Mouse (Mus musculus): Measurements from ENCODE around the gene Gja4. TPM values are rescaled to one million over a fixed set of nuclear protein-coding genes. Genes with fewer than 3 reads are reported as not detected.

The Gja4 gene
- polyA plus RNA-seq, 1 experiment from 2014 or later, result 7.3 TPM

DNA sequence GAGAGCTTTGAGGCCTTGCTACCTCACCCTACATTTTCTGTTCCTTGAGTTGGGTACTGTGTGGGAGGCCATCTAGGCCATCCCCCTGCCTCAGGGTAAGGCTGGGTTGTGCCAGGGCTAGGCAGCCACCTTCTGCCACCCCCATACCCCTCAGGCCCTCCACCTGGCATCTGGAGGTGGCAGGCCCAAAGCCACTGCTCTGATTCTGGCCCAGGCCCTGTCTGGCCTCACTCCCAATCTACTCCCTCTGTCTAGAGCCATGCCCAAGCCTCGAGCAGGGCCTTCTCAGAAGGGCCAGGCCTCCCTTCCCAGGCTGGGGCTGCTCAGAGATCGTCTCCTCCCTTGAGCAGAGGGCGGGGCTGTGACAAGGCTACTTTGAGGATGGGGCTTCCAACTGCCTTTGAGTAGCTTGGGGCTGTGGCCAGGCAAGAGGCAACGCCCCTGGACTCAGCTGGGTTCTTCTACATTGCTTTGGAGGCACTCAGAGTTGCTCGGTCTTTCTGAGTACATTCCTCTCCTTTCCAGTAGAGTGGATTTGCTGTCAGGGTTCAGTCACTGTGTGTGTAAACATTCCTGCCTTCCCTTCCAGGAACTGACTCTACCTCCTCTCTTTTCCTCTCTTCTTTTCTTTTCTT is 21.1 kb upstream of the Gja4 start:
- H3K4me3 ChIP-seq (ENCODE audit: low read depth, low read length), result no peak overlapping the region
- H3K4me2 ChIP-seq (replicated peaks; ENCODE audit: low read depth), result no peak overlapping the region
- ATAC-seq (ENCODE audit: low FRiP score, low TSS enrichment), result no peak
- H3K27me3 ChIP-seq (ENCODE audit: control insufficient read depth, insufficient read depth, low read length), result peaks cover 8% of the 10 kb centered on the region; the same call in 1 of the 2 replicates
- H3K27ac ChIP-seq (replicated peaks), result no peak overlapping the region
- no peak overlapping the region for H3K9ac ChIP-seq (ENCODE audit: low read length)
- H3K9me3 ChIP-seq (ENCODE audit: control insufficient read depth, low read length), result no peaks in the 10 kb centered on the region
- H3K36me3 ChIP-seq (ENCODE audit: control insufficient read depth, insufficient read depth, low read length), result no peaks in the 10 kb centered on the region
- 23% methylated on average over 5 of the region's 5 CpGs for WGBS
- peaks cover 3% of the 10 kb centered on the region; the same call in 1 of the 2 replicates for H3K4me1 ChIP-seq (replicated peaks; ENCODE audit: control insufficient read depth, insufficient read depth)
- TF ChIP-seq EP300 (optimal IDR thresholded peaks at IDR 0.05) (no peak), CTCF (IDR thresholded peaks at IDR 0.05; ENCODE audit: low read depth) (no peak)
- DNase-seq (ENCODE audit: low spot score), result no peak

DNA sequence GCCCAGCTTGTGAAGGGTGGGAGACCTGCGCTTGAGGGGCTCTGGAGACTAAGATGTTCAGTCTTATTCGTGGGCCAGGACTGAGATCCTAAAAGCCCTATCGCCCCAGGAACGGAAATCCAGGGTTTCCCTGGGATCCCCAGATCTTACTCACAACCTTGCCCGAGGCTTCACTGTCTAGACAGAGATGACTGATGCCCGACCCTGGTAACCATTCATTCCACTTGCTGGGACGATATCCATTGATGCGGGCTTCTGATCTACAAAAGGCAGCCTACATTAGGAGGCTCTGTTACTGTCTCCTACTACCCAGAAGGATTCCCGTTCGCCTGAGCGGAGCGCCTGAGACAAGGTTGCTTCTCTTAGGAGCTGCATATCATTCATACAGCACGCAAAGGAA is 17.3 kb upstream of the Gja4 start:
- H3K27me3 ChIP-seq (ENCODE audit: control insufficient read depth, insufficient read depth, low read length), result peaks cover 11% of the 10 kb centered on the region; the same call in 1 of the 2 replicates
- H3K4me2 ChIP-seq (replicated peaks; ENCODE audit: low read depth), result no peak overlapping the region
- H3K9me3 ChIP-seq (ENCODE audit: control insufficient read depth, low read length), result no peaks in the 10 kb centered on the region
- TF ChIP-seq CTCF (IDR thresholded peaks at IDR 0.05; ENCODE audit: low read depth), result no peak
- TF ChIP-seq EP300 (optimal IDR thresholded peaks at IDR 0.05), result no peak
- H3K4me3 ChIP-seq (ENCODE audit: low read depth, low read length), result no peak overlapping the region
- DNase-seq (ENCODE audit: low spot score) (no peak), ATAC-seq (ENCODE audit: low FRiP score, low TSS enrichment) (no peak)
- peaks cover 3% of the 10 kb centered on the region; the same call in 1 of the 2 replicates for H3K4me1 ChIP-seq (replicated peaks; ENCODE audit: control insufficient read depth, insufficient read depth)
- WGBS, result 27% methylated on average over 13 of the region's 13 CpGs
- H3K36me3 ChIP-seq (ENCODE audit: control insufficient read depth, insufficient read depth, low read length), result no peaks in the 10 kb centered on the region
- H3K27ac ChIP-seq (replicated peaks), result no peak overlapping the region
- no peak overlapping the region for H3K9ac ChIP-seq (ENCODE audit: low read length)

DNA sequence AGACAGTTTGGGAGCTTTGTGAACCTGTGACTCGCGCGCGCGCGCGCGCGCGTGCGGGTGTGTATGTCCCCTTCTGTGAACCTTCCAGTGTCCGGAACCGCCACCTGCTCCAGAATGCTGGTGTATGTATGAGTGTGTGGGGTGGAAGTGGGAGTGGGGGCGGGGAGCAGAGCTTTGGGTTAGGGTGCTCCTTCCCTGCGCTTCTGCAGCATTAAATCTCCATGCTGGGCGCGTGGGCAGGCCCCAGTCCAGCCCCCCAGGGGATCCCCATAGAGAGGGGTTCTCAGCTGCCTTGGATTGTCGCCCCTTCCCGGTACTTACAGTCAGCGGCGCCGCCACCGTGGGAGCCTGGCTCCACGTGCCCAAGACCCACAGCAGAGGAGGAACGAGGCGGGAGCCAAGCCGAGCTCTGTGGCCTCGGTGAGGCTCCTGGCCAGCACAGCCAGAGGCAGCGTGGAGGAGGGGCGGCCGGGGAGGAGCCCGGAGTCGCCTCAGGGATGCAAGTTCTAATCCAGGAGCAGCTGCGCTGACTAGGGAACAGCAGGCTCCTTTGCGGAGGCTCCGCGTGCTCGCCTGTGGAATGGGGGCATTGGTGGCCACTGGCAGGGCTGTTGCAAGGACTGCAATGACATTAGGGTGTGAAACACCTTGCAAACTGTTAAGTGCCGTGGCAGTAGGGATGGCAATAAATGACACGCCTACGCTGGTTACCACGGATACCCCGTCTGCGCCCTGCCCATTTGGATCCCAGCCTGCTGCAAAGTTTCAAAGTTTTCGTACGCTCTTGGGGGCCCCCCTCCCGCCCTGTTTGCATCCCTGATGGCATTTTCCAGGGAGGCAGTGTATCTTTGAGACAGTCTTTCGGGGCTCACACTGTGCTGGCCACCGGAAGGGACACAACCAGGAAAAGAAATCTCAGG is 16.6 kb upstream of the Gja4 start, which contains the start of gene Gjb3:
Gjb3 (minus strand) TSS at position 664 of the 920 bp plus-strand sequence.
- H3K4me3 ChIP-seq (ENCODE audit: low read depth, low read length), result peak within 1 kb of the TSS; percentile 30
- peak within 1 kb of the TSS; percentile 31; the same call in 1 of the 2 replicates for H3K9ac ChIP-seq (ENCODE audit: low read length)
- peaks cover 11% of the 10 kb centered on the region; the same call in 1 of the 2 replicates for H3K27me3 ChIP-seq (ENCODE audit: control insufficient read depth, insufficient read depth, low read length)
- 2% methylated on average over 49 of the region's 49 CpGs for WGBS
- peak within 1 kb of the TSS; percentile 46 for H3K4me2 ChIP-seq (replicated peaks; ENCODE audit: low read depth)
- H3K4me1 ChIP-seq (replicated peaks; ENCODE audit: control insufficient read depth, insufficient read depth), result peaks cover 3% of the 10 kb centered on the region; the same call in 1 of the 2 replicates
- no peaks in the 10 kb centered on the region for H3K9me3 ChIP-seq (ENCODE audit: control insufficient read depth, low read length)
- TF ChIP-seq EP300 (optimal IDR thresholded peaks at IDR 0.05) (no peak), CTCF (IDR thresholded peaks at IDR 0.05; ENCODE audit: low read depth) (no peak)
- ATAC-seq (ENCODE audit: low FRiP score, low TSS enrichment), result peak; percentile 50; the same call in 1 of the 2 replicates
- DNase-seq (ENCODE audit: low spot score), result no peak
- H3K36me3 ChIP-seq (ENCODE audit: control insufficient read depth, insufficient read depth, low read length), result no peaks in the 10 kb centered on the region
- H3K27ac ChIP-seq (replicated peaks), result peak within 1 kb of the TSS; percentile 53

DNA sequence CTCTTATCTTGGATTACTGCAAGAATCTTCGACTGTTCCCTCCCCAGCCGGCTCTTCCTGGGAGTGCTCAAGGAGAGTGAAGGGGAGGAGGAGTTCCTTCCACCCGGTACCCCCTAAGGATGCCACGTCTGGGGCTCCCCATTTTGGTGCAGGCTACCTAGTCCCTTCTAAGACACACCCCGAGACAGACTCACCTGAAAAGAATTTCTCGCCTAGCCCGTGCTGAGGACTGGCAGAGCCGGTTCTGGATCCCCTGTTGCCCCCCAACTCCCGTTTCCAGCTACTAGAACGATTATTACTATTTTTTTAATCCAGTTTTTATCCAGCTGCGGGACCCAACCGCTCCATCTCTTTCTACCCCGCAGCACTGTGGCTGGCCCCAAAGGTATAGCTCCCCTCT is 15.9 kb upstream of the Gja4 start:
- H3K27me3 ChIP-seq (ENCODE audit: control insufficient read depth, insufficient read depth, low read length), result peaks cover 11% of the 10 kb centered on the region; the same call in 1 of the 2 replicates
- TF ChIP-seq CTCF (IDR thresholded peaks at IDR 0.05; ENCODE audit: low read depth) (no peak), EP300 (optimal IDR thresholded peaks at IDR 0.05) (no peak)
- peak overlapping the region; percentile 53; the same call in 1 of the 2 replicates for H3K27ac ChIP-seq (replicated peaks)
- ATAC-seq (ENCODE audit: low FRiP score, low TSS enrichment) (no peak), DNase-seq (ENCODE audit: low spot score) (no peak)
- peak overlapping the region; percentile 46 for H3K4me2 ChIP-seq (replicated peaks; ENCODE audit: low read depth)
- no peaks in the 10 kb centered on the region for H3K36me3 ChIP-seq (ENCODE audit: control insufficient read depth, insufficient read depth, low read length)
- H3K9me3 ChIP-seq (ENCODE audit: control insufficient read depth, low read length), result no peaks in the 10 kb centered on the region
- 3% methylated on average over 13 of the region's 13 CpGs for WGBS
- peak overlapping the region; percentile 31; the same call in 1 of the 2 replicates for H3K9ac ChIP-seq (ENCODE audit: low read length)
- peak overlapping the region; percentile 30 for H3K4me3 ChIP-seq (ENCODE audit: low read depth, low read length)
- peaks cover 3% of the 10 kb centered on the region; the same call in 1 of the 2 replicates for H3K4me1 ChIP-seq (replicated peaks; ENCODE audit: control insufficient read depth, insufficient read depth)

DNA sequence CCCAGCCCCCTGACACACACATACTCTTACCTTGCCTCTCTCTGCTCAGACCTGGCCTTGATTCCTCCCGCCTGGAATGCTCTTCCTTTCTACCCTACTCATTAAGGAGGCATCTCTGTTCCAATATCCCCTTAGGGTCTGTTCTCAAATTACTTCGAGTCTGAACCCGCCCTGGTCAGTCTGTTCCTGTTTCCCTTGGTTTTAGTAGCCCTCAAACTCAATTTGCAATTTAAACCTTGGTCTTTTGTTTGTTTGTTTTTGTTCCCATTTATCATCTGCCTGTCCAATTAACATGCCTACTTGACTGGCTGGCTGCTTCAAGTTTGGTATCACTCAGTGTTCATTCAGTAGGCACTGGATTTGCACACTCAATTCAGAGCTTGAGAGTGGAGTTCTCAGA is 15.2 kb upstream of the Gja4 start:
- Histone ChIP-seq H3K4me1 (replicated peaks; ENCODE audit: control insufficient read depth, insufficient read depth) (peaks cover 3% of the 10 kb centered on the region; the same call in 1 of the 2 replicates), H3K27me3 (ENCODE audit: control insufficient read depth, insufficient read depth, low read length) (peaks cover 11% of the 10 kb centered on the region; the same call in 1 of the 2 replicates), H3K9ac (ENCODE audit: low read length) (no peak overlapping the region), H3K4me3 (ENCODE audit: low read depth, low read length) (no peak overlapping the region), H3K9me3 (ENCODE audit: control insufficient read depth, low read length) (no peaks in the 10 kb centered on the region), H3K27ac (replicated peaks) (no peak overlapping the region), H3K4me2 (replicated peaks; ENCODE audit: low read depth) (peak overlapping the region; percentile 46), H3K36me3 (ENCODE audit: control insufficient read depth, insufficient read depth, low read length) (no peaks in the 10 kb centered on the region)
- WGBS, result 16% methylated on average over 3 of the region's 3 CpGs
- no peak for TF ChIP-seq CTCF (IDR thresholded peaks at IDR 0.05; ENCODE audit: low read depth)
- no peak for TF ChIP-seq EP300 (optimal IDR thresholded peaks at IDR 0.05)
- DNase-seq (ENCODE audit: low spot score) (no peak), ATAC-seq (ENCODE audit: low FRiP score, low TSS enrichment) (no peak)
